Mouse (Mus musculus) frontal cortex, postnatal 36 days (tissue): ENCODE measurements around the gene Cnn1.

Source experiments
- DNase-seq, 2 experiments: peaks; one replicate each; pipeline ENCODE4 v3.0.0; 2022; ENCODE audit warnings: low spot score in 2 of 2

Cnn1 gene

GRCm38 (mm10) chr9:22157516-22158265, 58.7 kb downstream of the Cnn1 start:
- peak in 1 of 2 experiments; percentile 18 for DNase-seq
